Mouse (Mus musculus) layer of hippocampus, adult 2 months (tissue): ENCODE measurements around the gene Ifit2. TPM values are rescaled to one million over a fixed set of nuclear protein-coding genes. Genes with fewer than 3 reads are reported as not detected.

ENCODE experiments used
- DNase-seq, 2 experiments: peaks; one replicate each; pipeline ENCODE4 v3.0.0; 2022; ENCODE audit warnings: low spot score in 2 of 2
- H3K27ac ChIP-seq: fragments of 200-600 bp; 2 replicates; pipeline ENCODE4 v1.8.1; 2022
- H3K4me3 ChIP-seq: fragments of 200-600 bp; 2 replicates; pipeline ENCODE4 v1.8.1; 2022; ENCODE audit warnings: mild to moderate bottlenecking
- CTCF ChIP-seq: fragments of 200-600 bp; conservative IDR thresholded peaks from 2 replicates; pipeline ENCODE4 v1.8.1; 2022; ENCODE audit warnings: antibody characterized with exemption, mild to moderate bottlenecking, moderate library complexity
- long read RNA-seq, 2 experiments: library from polyadenylated mRNA; stranded (forward); transcript quantifications; one replicate each; pipeline ENCODE4 v2.0.0; 2021; ENCODE audit warnings: borderline mapping rate in 2 of 2
- total RNA-seq, 2 experiments: library from RNA; stranded (reverse); gene quantifications; 2 replicates each; pipeline ENCODE4 v1.2.3; 2021

Ifit2 gene
- 1 to 10 TPM; 4.4 to 5.6 TPM for total RNA-seq
- long read RNA-seq, experiment 1, partial matches to known transcripts: 1 of 7 reads
- long read RNA-seq, experiment 1, other reads (novel, unspliced or antisense): 2 of 7 reads
- long read RNA-seq, experiment 2, partial matches to known transcripts: 1 of 6 reads
- long read RNA-seq, experiment 2, other reads (novel, unspliced or antisense): 1 of 6 reads

DNA sequence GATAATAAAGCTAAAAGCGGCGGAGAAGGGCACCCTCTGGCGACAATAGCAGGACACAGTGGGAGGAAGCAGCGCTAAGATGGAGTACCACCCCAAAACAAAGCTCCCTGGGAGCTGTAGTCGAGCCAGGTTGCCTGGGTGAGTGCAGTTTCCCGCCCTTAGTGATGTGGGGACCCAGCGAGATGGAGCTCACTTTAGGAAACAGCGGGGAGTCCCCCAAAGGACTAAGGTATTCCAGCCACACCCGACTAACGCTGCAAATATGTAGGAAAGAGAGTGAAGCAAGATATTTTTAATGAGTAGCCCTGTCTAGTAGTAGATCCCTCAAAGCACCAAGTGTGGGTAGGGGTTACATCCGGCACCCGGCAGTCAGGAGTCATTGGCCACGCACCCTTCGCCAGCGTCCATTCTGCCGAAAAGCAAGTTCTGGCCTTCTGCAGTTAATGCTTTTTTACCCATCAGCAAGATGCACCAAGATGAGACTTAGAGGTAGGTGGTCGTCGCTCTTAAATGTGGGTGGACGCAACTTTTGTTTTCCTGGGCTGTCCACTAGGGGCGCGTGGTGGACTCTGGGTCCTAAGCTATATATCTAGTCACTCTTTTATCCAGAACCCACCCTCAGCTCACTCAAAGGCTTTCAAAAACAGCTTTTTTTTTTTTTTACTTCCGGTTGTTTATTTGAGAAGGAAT lies at the start of gene Ifit2:
TSS of gene Ifit2 (plus strand) at position 161 of the 690 bp plus-strand sequence.
- peak; percentile 74 to 82 for DNase-seq
- Histone ChIP-seq H3K27ac (peak within 1 kb of the TSS; percentile 72), H3K4me3 (peak within 1 kb of the TSS; percentile 69)
- peak; percentile 71 for TF ChIP-seq CTCF

GRCm38 (mm10) chr19:34500763-34501162 lies 49.7 kb upstream of the Ifit2 start:
- peak; percentile 81 for TF ChIP-seq CTCF
- H3K4me3 ChIP-seq: no peak overlapping the region
- DNase-seq: peak; percentile 51 to 63
- no peak overlapping the region for H3K27ac ChIP-seq

- Histone ChIP-seq H3K4me3 (no peak overlapping the region), H3K27ac (no peak overlapping the region)
- no peak for DNase-seq
- no peak for TF ChIP-seq CTCF
These were observed 45.3 kb upstream of the Ifit2 start for GRCm38 (mm10) chr19:34505161-34505721.

DNA sequence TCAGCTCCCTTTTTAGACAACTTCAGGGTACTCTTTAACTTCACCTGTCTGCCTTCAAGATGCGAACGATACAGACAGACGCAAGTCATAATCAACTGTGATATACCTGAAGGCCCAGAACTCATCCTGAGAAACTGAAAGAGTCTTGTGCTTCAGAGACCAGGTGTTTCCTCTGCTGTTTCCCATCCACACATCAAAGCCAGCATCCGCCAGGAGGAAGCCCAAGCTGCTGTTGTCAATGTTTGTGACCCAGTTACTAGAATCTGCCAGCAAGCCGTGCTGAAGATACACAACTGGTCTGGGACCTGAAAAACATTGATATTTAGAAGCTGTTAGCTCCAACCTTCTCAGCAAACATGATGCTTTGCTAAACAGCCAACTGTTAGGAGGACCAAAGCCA lies 39.8 kb upstream of the Ifit2 start:
- TF ChIP-seq CTCF: no peak
- Histone ChIP-seq H3K4me3 (no peak overlapping the region), H3K27ac (no peak overlapping the region)
- no peak for DNase-seq

DNA sequence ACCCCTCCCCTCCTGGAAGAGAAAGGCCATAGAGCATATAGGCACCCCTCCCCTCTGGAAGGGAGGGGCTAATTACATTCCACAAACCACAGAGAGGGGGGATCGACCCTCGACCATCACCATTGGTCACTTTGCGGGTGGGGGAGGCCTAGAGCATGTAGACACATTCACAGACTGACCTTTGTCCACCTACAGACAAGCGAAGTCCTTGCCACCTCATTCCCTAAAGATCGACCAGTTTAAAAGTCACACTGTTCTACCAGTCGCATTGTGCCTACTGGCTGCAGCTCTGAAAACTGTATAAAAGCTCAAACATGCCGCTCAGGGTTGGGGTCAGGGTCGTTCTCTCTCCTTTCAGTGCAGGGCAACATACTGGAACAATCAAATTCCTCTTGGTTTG lies 39.0 kb upstream of the Ifit2 start:
- no peak overlapping the region for H3K27ac ChIP-seq
- no peak for TF ChIP-seq CTCF
- no peak overlapping the region for H3K4me3 ChIP-seq
- DNase-seq: no peak

DNA sequence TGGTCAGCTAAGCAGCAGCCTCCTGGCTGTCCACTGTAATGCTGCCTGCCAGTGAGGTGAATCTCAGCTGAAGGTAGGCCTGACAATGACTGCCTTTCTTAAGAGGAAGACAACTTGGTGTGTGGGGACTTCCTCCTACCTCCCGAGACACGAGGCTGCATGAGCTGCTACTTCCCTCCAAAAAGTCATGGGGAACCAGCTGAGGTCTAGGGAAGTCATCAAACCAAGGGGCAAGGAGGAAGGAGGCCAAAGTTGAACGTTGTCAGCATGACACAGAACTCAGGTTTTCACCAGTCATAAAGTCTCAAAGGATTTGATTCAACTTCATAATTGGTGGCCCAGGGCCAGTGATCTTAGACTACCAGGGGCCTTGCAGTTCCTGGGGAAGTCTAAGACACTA lies 34.8 kb upstream of the Ifit2 start:
- no peak overlapping the region for H3K27ac ChIP-seq
- TF ChIP-seq CTCF: no peak
- no peak overlapping the region for H3K4me3 ChIP-seq
- DNase-seq: no peak

DNA sequence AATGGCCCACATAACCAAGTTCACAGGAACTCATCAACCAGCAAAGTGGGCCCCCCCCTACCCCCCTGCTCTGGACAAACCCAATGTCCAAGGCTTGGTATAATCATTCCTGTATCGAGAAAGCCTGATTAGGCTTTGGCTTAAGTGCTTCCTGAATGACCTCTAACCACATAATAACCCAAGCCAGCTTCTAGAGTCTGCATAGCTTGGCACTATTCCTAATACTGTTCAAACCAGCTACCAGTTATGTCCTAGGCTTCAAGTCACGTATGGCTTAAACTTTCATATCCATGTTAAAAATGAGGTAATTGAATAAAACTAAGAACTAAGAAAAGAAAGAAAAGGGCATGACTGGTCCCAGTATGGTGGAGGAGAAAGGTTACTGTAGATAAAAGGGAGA lies 34.1 kb upstream of the Ifit2 start:
- no peak for TF ChIP-seq CTCF
- Histone ChIP-seq H3K4me3 (no peak overlapping the region), H3K27ac (no peak overlapping the region)
- DNase-seq: no peak

DNA sequence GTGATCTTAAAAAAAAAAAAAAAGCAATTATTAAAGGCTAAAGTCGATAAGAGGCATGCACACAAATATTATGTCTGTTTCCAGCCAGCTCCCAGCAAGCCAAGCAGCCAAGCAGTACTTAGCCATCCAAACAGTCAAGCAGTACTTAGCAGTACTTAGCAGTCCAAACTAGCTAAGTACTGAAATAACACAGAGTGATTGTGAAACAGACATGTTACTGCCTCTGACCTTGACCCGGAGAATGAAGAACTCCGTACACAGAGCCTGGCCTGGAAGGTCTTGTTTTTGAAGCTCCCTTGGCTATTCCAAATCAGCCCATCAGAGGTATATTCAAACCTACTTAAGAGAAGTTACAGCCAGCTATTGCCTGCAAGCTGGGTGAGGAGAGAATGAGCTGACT lies 33.3 kb upstream of the Ifit2 start:
- DNase-seq: no peak
- H3K4me3 ChIP-seq: no peak overlapping the region
- no peak for TF ChIP-seq CTCF
- no peak overlapping the region for H3K27ac ChIP-seq

DNA sequence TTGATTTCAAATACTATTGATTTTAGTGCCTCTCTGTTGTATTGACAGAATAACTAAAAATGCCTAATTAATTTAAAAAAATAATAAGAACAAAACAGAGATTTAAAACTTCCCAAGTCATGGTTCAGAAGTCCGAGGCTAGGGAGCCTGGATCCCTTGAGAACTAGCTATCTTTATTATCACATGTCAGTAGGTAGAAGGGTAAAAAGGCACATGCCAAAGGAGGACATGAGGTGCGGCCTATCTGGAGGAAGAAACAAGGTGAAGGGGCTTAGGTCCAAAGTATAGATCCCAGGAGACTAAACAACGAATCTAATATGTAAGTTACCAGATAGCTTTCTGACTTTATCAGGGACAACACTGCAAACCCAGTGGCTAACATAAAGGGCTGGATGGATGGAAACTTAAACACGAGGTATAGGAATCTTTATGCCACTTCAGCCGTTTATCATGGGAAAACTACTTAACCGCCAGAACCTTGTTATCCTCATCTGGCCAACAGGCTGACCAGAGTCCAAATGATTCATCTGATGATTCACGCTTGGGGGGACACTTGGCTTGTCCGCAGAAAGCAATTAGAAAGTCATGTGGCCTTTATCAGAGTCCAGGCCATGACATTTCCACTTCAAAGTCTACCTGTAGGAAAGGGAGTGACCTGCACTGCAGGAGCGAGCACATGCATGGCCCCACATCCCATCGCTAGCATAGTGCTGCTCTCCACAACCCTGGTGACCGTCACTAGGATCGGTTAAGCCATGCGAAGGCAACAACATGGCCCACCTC lies 32.5 kb upstream of the Ifit2 start:
- TF ChIP-seq CTCF: no peak
- no peak for DNase-seq
- H3K4me3 ChIP-seq: no peak overlapping the region
- no peak overlapping the region for H3K27ac ChIP-seq

GRCm38 (mm10) chr19:34518786-34519185 lies 31.7 kb upstream of the Ifit2 start:
- no peak for TF ChIP-seq CTCF
- no peak for DNase-seq
- no peak overlapping the region for H3K27ac ChIP-seq

DNA sequence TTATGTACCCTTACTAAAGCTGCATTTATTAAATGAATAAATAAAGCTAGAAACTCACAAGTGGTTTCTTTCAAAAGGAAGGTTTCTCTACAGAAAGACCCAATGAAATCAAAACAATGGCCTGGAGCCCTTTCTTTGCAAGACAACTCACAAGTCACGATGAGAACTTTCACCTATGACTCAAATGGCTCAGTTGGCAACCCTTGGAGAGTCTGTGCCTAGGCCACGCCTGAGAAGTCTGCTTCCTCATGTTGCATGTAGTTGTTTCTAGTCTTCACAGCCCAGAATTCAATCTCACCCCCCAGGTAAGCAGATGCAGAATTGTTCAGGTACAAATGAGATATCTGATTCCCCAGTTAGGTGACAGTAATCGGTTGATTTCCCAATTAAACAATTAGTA lies 30.8 kb upstream of the Ifit2 start:
- H3K27ac ChIP-seq: no peak overlapping the region
- no peak for TF ChIP-seq CTCF
- no peak overlapping the region for H3K4me3 ChIP-seq
- DNase-seq: no peak

More at GRCm38 (mm10) chr19:34518786-34519185, 31.7 kb upstream of the Ifit2 start:
- H3K4me3 ChIP-seq: no peak overlapping the region

DNA sequence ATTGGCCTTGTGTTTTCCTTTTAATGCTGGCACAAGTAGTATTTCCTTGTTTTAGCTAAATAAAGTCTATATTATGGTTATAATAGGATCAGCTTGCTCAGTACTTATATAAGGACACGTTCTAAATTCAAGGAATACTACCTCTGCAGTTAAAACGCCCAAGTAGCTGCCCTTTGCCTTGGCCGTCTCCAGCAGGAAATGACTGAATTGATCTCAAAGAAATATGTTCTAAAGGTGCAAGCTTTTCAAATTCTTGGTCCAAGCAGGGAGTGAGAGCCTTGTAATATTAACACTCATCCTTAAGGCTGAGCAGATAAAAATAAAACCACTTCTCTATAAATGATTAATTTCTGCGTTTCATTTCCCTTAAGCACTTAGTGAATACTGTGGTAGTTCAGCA lies 30.4 kb upstream of the Ifit2 start:
- Histone ChIP-seq H3K27ac (no peak overlapping the region), H3K4me3 (no peak overlapping the region)
- DNase-seq: no peak
- no peak for TF ChIP-seq CTCF

GRCm38 (mm10) chr19:34521361-34521760 lies 29.1 kb upstream of the Ifit2 start:
- no peak for TF ChIP-seq CTCF
- Histone ChIP-seq H3K27ac (no peak overlapping the region), H3K4me3 (no peak overlapping the region)
- no peak for DNase-seq
